Mouse (Mus musculus): ENCODE measurements around the gene Foxp4. TPM values are rescaled to one million over a fixed set of nuclear protein-coding genes. Genes with fewer than 3 reads are reported as not detected.

Gene Foxp4
- polyA plus RNA-seq, 1 experiment: 29.5 TPM

DNA sequence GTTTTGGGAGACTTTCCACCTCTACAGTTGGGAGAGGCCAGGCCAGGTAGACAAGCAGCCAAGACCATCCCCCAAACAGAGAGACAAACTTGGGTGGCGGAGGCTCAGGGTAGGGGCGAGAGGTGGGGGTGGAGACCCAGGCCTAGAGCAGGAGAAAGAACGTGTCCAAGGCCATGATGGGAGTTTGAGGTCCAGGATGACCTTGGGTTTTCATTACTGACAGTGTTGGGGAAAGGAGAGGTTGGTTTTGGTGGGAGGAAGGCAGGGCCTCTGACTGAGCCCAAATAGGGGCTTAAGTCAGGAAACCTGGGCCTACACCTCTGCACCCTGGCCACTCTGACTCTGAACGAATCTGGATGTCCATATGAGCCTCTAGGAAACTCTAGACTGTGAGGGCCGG lies 92.7 kb downstream of the Foxp4 start:
- 0 out of 2 replicates have a peak overlapping the region, but pooled peaks have one; percentile 60 for H3K4me3 ChIP-seq (ENCODE audit: insufficient read depth, low read length)
- no peak for TF ChIP-seq POLR2A (IDR thresholded peaks at IDR 0.05; ENCODE audit: low read depth, low read length)
- no peak for TF ChIP-seq CTCF (IDR thresholded peaks at IDR 0.05; ENCODE audit: borderline replicate concordance, insufficient read depth, low read length)
- H3K27ac ChIP-seq (ENCODE audit: insufficient read depth, low read length): no peak overlapping the region
- H3K4me1 ChIP-seq (ENCODE audit: control insufficient read depth, insufficient read depth, low read length): no peaks in the 10 kb centered on the region

GRCm38 (mm10) chr17:47831161-47831560 lies 93.3 kb downstream of the Foxp4 start:
- no peak overlapping the region for H3K27ac ChIP-seq (ENCODE audit: insufficient read depth, low read length)
- H3K4me1 ChIP-seq (ENCODE audit: control insufficient read depth, insufficient read depth, low read length): no peaks in the 10 kb centered on the region
- H3K4me3 ChIP-seq (ENCODE audit: insufficient read depth, low read length): no peak overlapping the region
- TF ChIP-seq CTCF (IDR thresholded peaks at IDR 0.05; ENCODE audit: borderline replicate concordance, insufficient read depth, low read length) (no peak), POLR2A (IDR thresholded peaks at IDR 0.05; ENCODE audit: low read depth, low read length) (no peak)

- Histone ChIP-seq H3K4me1 (ENCODE audit: control insufficient read depth, insufficient read depth, low read length) (no peaks in the 10 kb centered on the region), H3K27ac (ENCODE audit: insufficient read depth, low read length) (no peak overlapping the region), H3K4me3 (ENCODE audit: insufficient read depth, low read length) (no peak overlapping the region)
- TF ChIP-seq POLR2A (IDR thresholded peaks at IDR 0.05; ENCODE audit: low read depth, low read length): no peak
- TF ChIP-seq CTCF (IDR thresholded peaks at IDR 0.05; ENCODE audit: borderline replicate concordance, insufficient read depth, low read length): no peak
Observed at GRCm38 (mm10) chr17:47821339-47821738, 103.1 kb downstream of the Foxp4 start.

GRCm38 (mm10) chr17:47818038-47818725 lies 106.3 kb downstream of the Foxp4 start:
- H3K4me3 ChIP-seq (ENCODE audit: insufficient read depth, low read length): no peak overlapping the region
- no peaks in the 10 kb centered on the region for H3K4me1 ChIP-seq (ENCODE audit: control insufficient read depth, insufficient read depth, low read length)
- TF ChIP-seq POLR2A (IDR thresholded peaks at IDR 0.05; ENCODE audit: low read depth, low read length) (no peak), CTCF (IDR thresholded peaks at IDR 0.05; ENCODE audit: borderline replicate concordance, insufficient read depth, low read length) (no peak)
- H3K27ac ChIP-seq (ENCODE audit: insufficient read depth, low read length): no peak overlapping the region

Other genes with a start within 250 kb of the Foxp4 start
- 150 and 175 TPM in 2 replicates for gene Tomm6, start 236.3 kb downstream of the Foxp4 start, polyA plus RNA-seq (2011; ENCODE audit: insufficient read length, low read depth, missing spikeins)
- gene Frs3, start 235.6 kb downstream of the Foxp4 start, polyA plus RNA-seq (2011; ENCODE audit: insufficient read length, low read depth, missing spikeins): 2.5 and 2.7 TPM in 2 replicates
- gene Gm21981, start 230.2 kb downstream of the Foxp4 start, polyA plus RNA-seq (2011; ENCODE audit: insufficient read length, low read depth, missing spikeins): 3.0 and 3.4 TPM in 2 replicates
- gene Prickle4, start 229.9 kb downstream of the Foxp4 start, polyA plus RNA-seq (2011; ENCODE audit: insufficient read length, low read depth, missing spikeins): not detected in 2 replicates
- gene Pgc, start 197.8 kb downstream of the Foxp4 start, polyA plus RNA-seq (2011; ENCODE audit: insufficient read length, low read depth, missing spikeins): not detected in 2 replicates
- 4.7 and 6.5 TPM in 2 replicates for gene Tfeb, start 187.6 kb downstream of the Foxp4 start, polyA plus RNA-seq (2011; ENCODE audit: insufficient read length, low read depth, missing spikeins)
- gene Mdfi, start 90.0 kb downstream of the Foxp4 start, polyA plus RNA-seq (2011; ENCODE audit: insufficient read length, low read depth, missing spikeins): 8.8 and 13.7 TPM in 2 replicates
- not detected in 2 replicates for gene 1700122O11Rik, start 113.6 kb upstream of the Foxp4 start, polyA plus RNA-seq (2011; ENCODE audit: insufficient read length, low read depth, missing spikeins)
- not detected in 2 replicates for gene 1700067P10Rik, start 164.7 kb upstream of the Foxp4 start, polyA plus RNA-seq (2011; ENCODE audit: insufficient read length, low read depth, missing spikeins)
- not detected in 2 replicates for gene 9830107B12Rik, start 221.6 kb upstream of the Foxp4 start, polyA plus RNA-seq (2011; ENCODE audit: insufficient read length, low read depth, missing spikeins)
- gene A530064D06Rik, start 242.6 kb upstream of the Foxp4 start, polyA plus RNA-seq (2011; ENCODE audit: insufficient read length, low read depth, missing spikeins): not detected in 2 replicates

Data from embryonic fibroblast, embryonic 13.5 days (primary cell).